Mouse (Mus musculus): ENCODE results near the gene Fam171b.

DNA sequence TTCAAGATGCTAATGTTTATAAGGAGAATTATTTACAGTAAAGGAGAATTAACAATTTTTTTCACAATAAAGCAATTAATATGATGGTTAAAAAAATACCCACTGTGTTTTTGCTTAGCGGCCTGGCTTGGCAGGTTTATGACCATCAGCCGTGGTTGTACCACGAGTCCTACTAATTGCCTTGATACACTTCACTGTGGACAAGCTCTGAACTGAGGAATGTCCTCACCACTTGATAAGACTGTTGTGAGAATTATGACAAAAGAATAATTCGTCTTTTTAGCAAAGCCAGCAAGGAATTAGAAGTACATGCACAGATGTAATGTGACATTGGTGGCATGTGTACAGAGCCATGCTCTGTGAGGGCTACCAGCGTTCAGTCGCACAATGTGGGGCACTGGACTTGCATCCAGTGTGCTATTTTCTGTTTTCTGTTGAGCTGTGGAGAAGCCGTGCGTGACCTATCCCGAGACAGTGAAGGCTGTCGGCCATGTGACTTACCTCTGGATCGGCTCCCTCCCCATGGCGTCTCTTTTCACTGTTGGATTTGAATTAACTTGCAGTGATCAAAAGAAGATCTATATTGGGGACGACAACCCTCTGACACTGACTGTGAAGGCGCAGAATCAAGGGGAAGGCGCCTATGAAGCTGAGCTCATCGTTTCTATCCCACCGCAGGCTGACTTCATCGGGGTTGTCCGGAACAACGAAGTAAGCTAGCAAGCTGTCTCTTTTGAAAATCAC, 20.9 kb upstream of the Fam171b start:
- no peak for TF ChIP-seq POLR2A (IDR thresholded peaks at IDR 0.05; ENCODE audit: insufficient read depth, low read depth, low read length)
- TF ChIP-seq CTCF (IDR thresholded peaks at IDR 0.05; ENCODE audit: insufficient read depth, low read depth, low read length), result no peak

Data from olfactory bulb, adult 2 months (tissue).